Mouse (Mus musculus) lung, embryonic 14.5 days (tissue): ENCODE data around the gene Mgll. TPM values are rescaled to one million over a fixed set of nuclear protein-coding genes. Genes with fewer than 3 reads are reported as not detected.

Experiments used
- ATAC-seq: fragments of 200-750 bp; cut with Nextera tagmentation; 2 replicates; pipeline ENCODE4 v1.8.0; 2017; ENCODE audit warnings: mild to moderate bottlenecking, moderate TSS enrichment, moderate library complexity; ENCODE audit not compliant: insufficient read depth
- DNase-seq: peaks from one replicate; pipeline ENCODE4 v3.0.0-alpha.2; 2015
- H3K27ac ChIP-seq: fragments of 300-500 bp; sonication (generic); 2 replicates; pipeline ENCODE4 v1.5.1; 2014; ENCODE audit warnings: low read depth, mild to moderate bottlenecking, moderate library complexity
- H3K27me3 ChIP-seq: fragments of 300-500 bp; sonication (generic); 2 replicates; pipeline ENCODE4 v1.6.1; 2014; ENCODE audit warnings: low read length, control low read depth; ENCODE audit not compliant: insufficient read depth
- H3K36me3 ChIP-seq: fragments of 300-500 bp; sonication (generic); 2 replicates; pipeline ENCODE4 v1.6.1; 2014; ENCODE audit warnings: control low read depth; ENCODE audit not compliant: insufficient read depth
- H3K4me1 ChIP-seq: fragments of 300-500 bp; sonication (generic); 2 replicates; pipeline ENCODE4 v1.6.1; 2014; ENCODE audit warnings: antibody characterized with exemption, control low read depth; ENCODE audit not compliant: insufficient read depth
- H3K4me2 ChIP-seq: fragments of 300-500 bp; sonication (generic); 2 replicates; pipeline ENCODE4 v1.6.1; 2014; ENCODE audit warnings: mild to moderate bottlenecking
- H3K4me3 ChIP-seq: fragments of 300-500 bp; sonication (generic); 2 replicates; pipeline ENCODE4 v1.5.1; 2014; ENCODE audit warnings: low read depth, low read length
- H3K9ac ChIP-seq: fragments of 300-500 bp; sonication (generic); 2 replicates; pipeline ENCODE4 v1.6.1; 2014
- H3K9me3 ChIP-seq: fragments of 300-500 bp; sonication (generic); 2 replicates; pipeline ENCODE4 v1.6.1; 2016; ENCODE audit warnings: low read depth, low read length, control low read depth
- CTCF ChIP-seq: IDR thresholded peaks from 2 replicates; pipeline ENCODE4 v1.5.1; 2016; ENCODE audit warnings: antibody characterized with exemption, low read depth
- WGBS: fragments of 180-500 bp; shearing (Covaris S2); extraction: QIAGEN DNeasy Blood & Tissue Kit; methylation state at CpG from one replicate; pipeline ENCODE4 v1.1.7; 2014; 5-methylcytosine and 5-hydroxymethylcytosine counted together
- polyA plus RNA-seq: library from polyadenylated mRNA; unstranded; fragments of >200 nt; fragmentation: Nextera tagmentation; extraction: Ambion mirVana; gene quantifications from 2 replicates; pipeline ENCODE4 v1.2.1, GENCODE M21; 2014

The Mgll gene
- polyA plus RNA-seq, 1 experiment from 2014 or later: 71.5 TPM

- no peak overlapping the region for H3K9ac ChIP-seq
- no peak overlapping the region for H3K4me3 ChIP-seq
- no peaks in the 10 kb centered on the region for H3K36me3 ChIP-seq
- H3K27me3 ChIP-seq: no peaks in the 10 kb centered on the region
- DNase-seq (no peak), ATAC-seq (peak; percentile 44; the same call in 1 of the 2 replicates)
- 0 out of 2 replicates have a peak, but pooled peaks cover 12% of the 10 kb centered on the region for H3K4me1 ChIP-seq
- peak; percentile 44 for TF ChIP-seq CTCF
- 57% methylated on average over 5 of the region's 5 CpGs for WGBS
- H3K9me3 ChIP-seq: no peaks in the 10 kb centered on the region
- no peak overlapping the region for H3K27ac ChIP-seq
- H3K4me2 ChIP-seq: no peak overlapping the region
Observed at GRCm38 (mm10) chr6:88752711-88753219, 28.6 kb downstream of the Mgll start.

- Histone ChIP-seq H3K27ac (peak overlapping the region; percentile 7; the same call in 1 of the 2 replicates), H3K4me3 (no peak overlapping the region), H3K27me3 (no peaks in the 10 kb centered on the region), H3K4me1 (0 out of 2 replicates have a peak, but pooled peaks cover 12% of the 10 kb centered on the region), H3K9me3 (no peaks in the 10 kb centered on the region), H3K9ac (no peak overlapping the region), H3K36me3 (no peaks in the 10 kb centered on the region), H3K4me2 (no peak overlapping the region)
- no peak for TF ChIP-seq CTCF
- DNase-seq: no peak
- no peak for ATAC-seq
- 69% methylated on average over 6 of the region's 6 CpGs for WGBS
Observed at GRCm38 (mm10) chr6:88753578-88753977, 29.4 kb downstream of the Mgll start.

- Histone ChIP-seq H3K4me3 (no peak overlapping the region), H3K4me2 (no peak overlapping the region), H3K9ac (no peak overlapping the region), H3K36me3 (no peaks in the 10 kb centered on the region), H3K27me3 (no peaks in the 10 kb centered on the region), H3K9me3 (no peaks in the 10 kb centered on the region), H3K27ac (no peak overlapping the region), H3K4me1 (peaks cover 24% of the 10 kb centered on the region)
- TF ChIP-seq CTCF: no peak
- DNase-seq (no peak), ATAC-seq (no peak)
- 59% methylated on average over 4 of the region's 4 CpGs for WGBS
Observed at GRCm38 (mm10) chr6:88756992-88757391, 32.8 kb downstream of the Mgll start.

- H3K9ac ChIP-seq: no peak overlapping the region
- 72% methylated on average over 8 of the region's 8 CpGs for WGBS
- no peak for ATAC-seq
- DNase-seq: no peak
- H3K9me3 ChIP-seq: no peaks in the 10 kb centered on the region
- TF ChIP-seq CTCF: no peak
- H3K36me3 ChIP-seq: no peaks in the 10 kb centered on the region
- H3K4me3 ChIP-seq: no peak overlapping the region
- H3K27me3 ChIP-seq: no peaks in the 10 kb centered on the region
- H3K27ac ChIP-seq: 0 out of 2 replicates have a peak overlapping the region, but pooled peaks have one; percentile 8
- H3K4me2 ChIP-seq: no peak overlapping the region
- peaks cover 17% of the 10 kb centered on the region for H3K4me1 ChIP-seq
Observed at GRCm38 (mm10) chr6:88758074-88758473, 33.9 kb downstream of the Mgll start.

GRCm38 (mm10) chr6:88758568-88759522 lies 34.6 kb downstream of the Mgll start:
- TF ChIP-seq CTCF: no peak
- Histone ChIP-seq H3K9ac (no peak overlapping the region), H3K27me3 (no peaks in the 10 kb centered on the region), H3K4me3 (no peak overlapping the region), H3K27ac (0 out of 2 replicates have a peak overlapping the region, but pooled peaks have one; percentile 70), H3K9me3 (no peaks in the 10 kb centered on the region), H3K4me2 (no peak overlapping the region), H3K4me1 (peaks cover 15% of the 10 kb centered on the region), H3K36me3 (no peaks in the 10 kb centered on the region)
- ATAC-seq: 0 out of 2 replicates have a peak, but pooled peaks have one; percentile 21
- no peak for DNase-seq
- 64% methylated on average over 10 of the region's 10 CpGs for WGBS

- Histone ChIP-seq H3K4me3 (no peak overlapping the region), H3K36me3 (0 out of 2 replicates have a peak, but pooled peaks cover 2% of the 10 kb centered on the region), H3K9ac (no peak overlapping the region), H3K4me1 (peaks cover 15% of the 10 kb centered on the region), H3K27me3 (no peaks in the 10 kb centered on the region), H3K27ac (peak overlapping the region; percentile 70; the same call in 1 of the 2 replicates), H3K9me3 (no peaks in the 10 kb centered on the region), H3K4me2 (peak overlapping the region; percentile 24; the same call in 1 of the 2 replicates)
- WGBS: 41% methylated on average over 17 of the region's 17 CpGs
- no peak for TF ChIP-seq CTCF
- DNase-seq (peak; percentile 89), ATAC-seq (peak; percentile 70)
Observed at GRCm38 (mm10) chr6:88759793-88760453, 35.7 kb downstream of the Mgll start.
